Mouse (Mus musculus) CD4-positive, CD25-positive, alpha-beta regulatory T cell, adult 2 months (primary cell): Measurements from ENCODE around the gene C2cd2l.
"Not testable (repeated sequence)": the region's sequence is repeated elsewhere in the genome, so short reads cannot be mapped to it uniquely, and the experiment has no call there.

Experiments used
- DNase-seq: peaks from one replicate; pipeline ENCODE4 v3.0.0-alpha.2; 2012; ENCODE audit warnings: low read depth, low spot score

Gene C2cd2l

GRCm38 (mm10) chr9:44319887-44320798 is at the start of gene C2cd2l:
Gene C2cd2l, minus strand, starts transcription at chr9:44320285.
- DNase-seq, result peak; percentile 92

GRCm38 (mm10) chr9:44364480-44364879 is 44.4 kb upstream of the C2cd2l start:
- peak; percentile 69 for DNase-seq

GRCm38 (mm10) chr9:44361931-44362330 is 41.8 kb upstream of the C2cd2l start:
- not testable (repeated sequence) for DNase-seq

DNA sequence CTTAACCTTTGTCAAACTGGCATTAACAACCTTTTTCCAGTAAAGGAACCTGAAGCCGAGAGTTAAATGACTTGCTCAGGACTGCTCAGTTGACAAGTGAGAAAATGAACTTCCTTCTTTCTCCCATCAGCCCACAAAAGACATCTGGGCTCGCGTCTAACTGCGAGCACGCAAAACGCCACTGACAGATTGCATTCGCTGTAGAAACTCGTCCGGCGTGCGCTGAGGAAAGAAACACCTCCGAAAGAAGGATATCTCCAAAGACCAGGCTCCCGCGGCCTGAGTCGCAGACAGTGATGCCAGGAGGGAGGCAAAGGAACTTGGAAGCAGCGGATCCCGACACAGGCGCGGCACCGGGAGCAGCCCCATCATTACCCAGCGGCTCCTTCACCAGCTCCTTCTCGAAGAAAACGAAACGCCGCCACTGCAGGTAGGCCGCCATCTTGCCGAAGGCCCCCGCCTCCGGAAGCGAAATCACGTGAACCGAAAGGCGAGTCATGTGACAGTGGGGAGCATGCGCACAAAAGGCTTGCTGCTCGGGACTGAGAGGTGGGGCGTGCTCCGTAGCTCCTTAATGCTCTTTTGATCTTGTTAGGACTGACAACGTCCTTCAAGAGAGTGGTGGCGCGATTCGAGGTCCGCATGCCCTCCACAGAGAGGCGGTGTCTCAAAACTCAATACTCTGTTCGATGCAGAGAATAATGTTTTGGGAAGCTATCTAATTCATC is 41.3 kb upstream of the C2cd2l start, which contains the start of gene Vps11:
Gene Vps11, minus strand, starts transcription at position 481 of the 728 bp plus-strand sequence.
- DNase-seq, result peak; percentile 99

DNA sequence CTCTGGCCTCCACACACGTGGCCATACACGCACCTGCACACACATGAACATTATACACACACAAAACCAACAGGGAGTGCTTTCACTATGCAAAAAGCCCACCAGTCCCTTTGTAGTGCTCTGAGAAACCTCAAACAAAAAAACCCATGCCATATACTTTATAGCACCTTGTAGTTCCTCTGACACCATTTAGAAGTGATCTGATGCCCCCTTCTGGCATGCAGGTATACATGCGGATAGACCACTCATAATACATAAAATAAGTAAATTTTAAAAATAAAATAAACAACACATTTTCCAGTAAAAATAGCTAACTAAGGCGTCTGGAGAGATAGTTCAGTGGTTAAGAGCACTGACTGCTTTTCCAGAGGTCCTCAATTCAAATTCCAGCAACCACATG is 37.1 kb upstream of the C2cd2l start:
- peak; percentile 75 for DNase-seq

DNA sequence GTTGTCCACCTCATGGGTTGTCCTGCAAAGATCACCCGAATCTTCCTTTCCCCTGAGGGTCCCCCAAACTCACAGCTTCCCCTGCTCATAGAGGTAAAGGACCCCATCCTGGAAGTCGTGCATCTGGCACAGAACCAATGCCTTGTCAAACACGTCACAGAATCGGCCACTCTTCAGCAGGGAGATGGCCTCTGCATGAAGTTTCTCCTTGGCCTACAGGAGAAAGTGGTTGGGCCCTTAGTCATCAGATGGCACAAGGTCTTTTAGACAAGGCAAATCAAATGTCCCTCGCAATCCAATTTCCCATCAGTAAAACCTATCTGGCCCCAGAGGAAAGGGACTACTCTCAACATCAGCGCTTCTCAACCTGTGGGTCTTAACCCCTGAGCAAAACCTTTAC is 33.1 kb upstream of the C2cd2l start:
- no peak for DNase-seq

- no peak for DNase-seq
These were observed 32.3 kb upstream of the C2cd2l start for GRCm38 (mm10) chr9:44352337-44352736.

- no peak for DNase-seq
These were observed 31.3 kb upstream of the C2cd2l start for GRCm38 (mm10) chr9:44351396-44351795.

DNA sequence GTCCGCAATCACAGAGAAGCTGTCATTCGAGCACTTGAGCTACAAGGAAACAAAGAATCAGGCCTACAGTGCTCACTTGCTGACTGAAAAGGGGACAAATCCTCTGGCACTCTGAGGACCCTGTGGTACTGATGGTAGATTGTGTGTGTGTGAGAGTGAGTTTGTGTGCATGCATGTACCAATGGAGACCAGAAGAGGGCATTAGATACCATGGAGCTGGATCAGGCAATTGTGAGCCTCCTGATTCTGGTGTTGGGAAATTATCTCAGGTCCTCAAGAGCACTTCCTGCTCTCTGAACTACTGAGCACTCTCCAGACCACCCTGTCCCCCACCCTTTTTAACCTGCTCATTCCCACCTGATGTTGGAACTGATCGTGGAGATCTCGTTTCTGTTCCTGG is 28.5 kb upstream of the C2cd2l start:
- DNase-seq, result no peak

GRCm38 (mm10) chr9:44347621-44348020 is 27.5 kb upstream of the C2cd2l start:
- DNase-seq, result no peak

GRCm38 (mm10) chr9:44347166-44347565 is 27.1 kb upstream of the C2cd2l start:
- no peak for DNase-seq

- no peak for DNase-seq
These were observed 25.7 kb upstream of the C2cd2l start for GRCm38 (mm10) chr9:44345570-44346433.

- DNase-seq, result peak; percentile 93
These were observed 23.8 kb upstream of the C2cd2l start, which contains the start of gene Hmbs for GRCm38 (mm10) chr9:44343781-44344421. Gene Hmbs, minus strand, starts transcription at chr9:44344228.

DNA sequence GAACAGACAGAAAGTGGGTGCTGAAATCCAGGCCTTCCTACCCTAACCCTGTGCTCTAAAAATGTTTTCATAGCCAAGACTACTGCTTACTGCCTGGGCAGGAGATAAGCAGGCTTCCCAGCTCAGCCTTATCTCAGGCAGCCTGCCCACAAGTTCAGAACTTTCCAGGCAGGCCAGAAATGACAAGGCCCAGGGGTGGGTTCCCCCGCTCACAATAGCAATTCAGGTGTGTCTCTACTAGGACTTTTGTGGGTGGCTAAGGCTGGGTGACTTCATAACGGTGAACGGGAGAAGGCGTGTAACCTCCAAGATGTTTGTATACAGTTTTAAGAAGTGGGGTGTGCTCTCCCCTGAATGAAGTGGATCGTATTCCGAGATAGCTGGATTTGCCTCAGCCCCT is 23.2 kb upstream of the C2cd2l start:
- no peak for DNase-seq

GRCm38 (mm10) chr9:44342605-44343004 is 22.5 kb upstream of the C2cd2l start:
- DNase-seq, result no peak

DNA sequence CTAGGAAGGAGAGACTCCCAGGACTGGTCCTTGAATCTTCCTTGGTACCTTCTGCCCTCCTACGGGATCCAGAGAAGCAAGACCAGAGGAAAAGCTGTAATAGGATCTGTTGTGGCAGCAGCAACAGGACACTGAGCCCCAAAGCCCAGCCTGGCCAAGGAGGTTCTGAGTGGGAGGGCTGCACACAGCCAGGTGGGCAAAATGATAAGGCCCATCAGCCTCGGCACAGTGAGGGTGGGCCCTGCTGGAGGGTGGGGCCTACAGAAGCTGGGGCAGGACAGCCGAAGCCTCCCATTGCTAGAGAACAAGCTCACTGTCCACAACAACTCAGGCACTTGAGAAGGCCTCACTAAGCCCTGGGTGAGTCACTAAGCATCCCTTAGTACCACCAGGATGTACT is 22.1 kb upstream of the C2cd2l start:
- no peak for DNase-seq

GRCm38 (mm10) chr9:44341487-44341886 is 21.4 kb upstream of the C2cd2l start:
- no peak for DNase-seq

DNA sequence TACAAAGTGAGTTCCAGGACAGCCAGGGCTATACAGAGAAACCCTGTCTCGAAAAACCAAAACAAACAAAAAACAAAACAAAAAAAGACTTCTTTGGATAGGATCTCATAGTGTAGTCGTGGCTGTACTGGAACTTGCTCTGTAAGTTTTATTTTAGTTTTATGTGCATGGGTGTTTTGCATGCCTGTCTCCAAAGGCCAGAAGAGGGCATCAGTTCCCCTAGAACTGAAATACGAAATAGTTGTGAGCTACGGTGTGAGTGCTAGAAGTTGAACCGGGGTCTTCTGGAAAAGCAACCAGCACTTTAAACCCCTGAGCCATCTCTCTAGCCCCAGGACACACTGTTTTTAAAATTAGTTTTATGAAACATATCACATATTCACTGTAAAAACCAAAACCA is 18.5 kb upstream of the C2cd2l start:
- DNase-seq, result no peak

DNA sequence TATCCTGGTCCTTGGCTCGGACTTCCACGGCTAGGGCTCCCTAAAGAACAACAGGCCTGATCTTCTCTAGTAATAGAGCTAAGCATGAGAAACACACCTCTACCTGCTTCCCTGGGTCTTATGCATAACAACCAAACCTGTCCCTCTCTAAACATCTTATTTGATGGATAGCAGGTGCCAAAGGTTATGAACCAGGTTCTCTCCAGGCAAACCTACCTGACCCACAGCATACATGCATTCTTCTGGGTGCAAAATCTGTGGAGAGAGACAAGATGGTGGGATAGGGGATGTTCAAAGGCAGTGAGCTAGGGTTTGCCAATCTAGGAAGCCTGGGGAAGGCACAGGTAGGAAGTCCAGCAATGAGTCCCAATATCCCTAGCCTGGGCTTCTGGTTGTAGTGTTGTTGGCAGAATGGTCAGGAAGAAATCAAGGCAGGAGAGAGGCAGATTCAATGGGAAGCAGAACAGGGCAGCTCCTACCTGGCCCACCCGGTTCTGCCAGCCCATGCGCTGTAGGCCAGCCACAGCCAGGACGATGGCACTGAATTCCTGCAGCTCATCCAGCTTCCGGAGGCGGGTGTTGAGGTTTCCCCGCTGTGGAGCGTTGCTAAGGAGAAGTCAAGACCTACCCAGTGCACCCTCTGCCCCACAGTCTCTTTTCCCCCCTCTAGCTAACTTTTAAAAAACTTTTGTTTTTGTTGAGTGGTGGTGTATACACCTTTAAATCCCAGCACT is 17.5 kb upstream of the C2cd2l start:
- DNase-seq, result no peak

GRCm38 (mm10) chr9:44336964-44337363 is 16.9 kb upstream of the C2cd2l start:
- DNase-seq, result no peak
